Mouse (Mus musculus) right cerebral cortex, postnatal 25 days (tissue): ENCODE data around the gene Rbbp8nl.
A peak's percentile ranks its signal among the peaks of the same experiment; 100 is the strongest.

Experiments used
- DNase-seq: peaks from one replicate; pipeline ENCODE4 v3.0.0; 2022

Gene Rbbp8nl

DNA sequence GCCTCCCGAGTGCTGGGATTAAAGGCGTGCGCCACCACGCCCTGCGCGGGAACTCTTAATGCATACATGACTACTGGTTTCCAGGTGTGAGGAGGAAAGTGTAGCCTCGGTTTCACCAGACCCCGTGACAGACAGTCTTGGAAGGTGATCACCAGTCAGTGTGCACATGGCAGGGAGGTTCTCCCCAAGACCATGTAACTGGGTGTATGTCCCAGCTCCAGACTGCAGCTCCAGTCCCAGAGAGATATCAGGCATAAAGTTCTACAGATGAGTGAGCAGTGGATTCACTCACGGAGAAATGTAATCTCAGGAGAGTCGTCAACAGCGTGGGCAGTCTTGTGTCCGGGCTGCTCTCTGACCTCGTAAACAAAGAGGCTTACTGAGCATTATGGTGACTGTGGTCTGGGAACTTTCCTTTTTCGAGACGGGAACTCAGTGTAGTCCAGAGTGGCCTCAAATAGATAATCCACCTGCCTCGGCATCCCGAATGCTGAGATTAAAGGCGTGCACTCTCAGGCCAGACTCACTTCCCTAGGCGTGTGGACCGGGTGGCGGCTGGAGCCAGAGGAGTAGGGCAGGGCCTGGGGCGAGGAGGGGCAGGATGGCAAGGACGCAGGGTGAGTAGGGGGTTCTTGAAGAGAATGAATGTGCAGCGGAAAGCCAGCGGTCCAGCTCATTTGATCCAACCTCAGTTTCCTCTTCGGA, 33.2 kb downstream of the Rbbp8nl start:
- no peak for DNase-seq

DNA sequence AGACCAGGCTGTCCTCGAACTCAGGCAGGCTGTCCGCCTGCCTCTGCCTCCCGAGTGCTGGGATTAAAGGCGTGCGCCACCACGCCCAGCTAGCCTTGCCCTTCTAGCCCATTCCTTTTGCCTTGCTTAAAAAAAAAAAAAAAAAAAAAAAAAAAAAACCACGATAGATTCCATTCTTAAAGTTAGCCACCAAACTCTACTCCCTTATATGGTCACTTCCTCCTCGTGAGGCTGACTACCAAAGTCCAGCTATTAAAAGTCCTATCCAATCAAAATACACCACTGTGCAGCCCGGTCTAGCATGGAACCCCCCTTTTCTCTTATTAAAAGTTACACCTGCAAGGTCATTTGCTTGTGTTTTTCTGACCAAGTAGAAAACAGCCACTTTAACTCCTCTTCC, 34.0 kb downstream of the Rbbp8nl start:
- DNase-seq = no peak

DNA sequence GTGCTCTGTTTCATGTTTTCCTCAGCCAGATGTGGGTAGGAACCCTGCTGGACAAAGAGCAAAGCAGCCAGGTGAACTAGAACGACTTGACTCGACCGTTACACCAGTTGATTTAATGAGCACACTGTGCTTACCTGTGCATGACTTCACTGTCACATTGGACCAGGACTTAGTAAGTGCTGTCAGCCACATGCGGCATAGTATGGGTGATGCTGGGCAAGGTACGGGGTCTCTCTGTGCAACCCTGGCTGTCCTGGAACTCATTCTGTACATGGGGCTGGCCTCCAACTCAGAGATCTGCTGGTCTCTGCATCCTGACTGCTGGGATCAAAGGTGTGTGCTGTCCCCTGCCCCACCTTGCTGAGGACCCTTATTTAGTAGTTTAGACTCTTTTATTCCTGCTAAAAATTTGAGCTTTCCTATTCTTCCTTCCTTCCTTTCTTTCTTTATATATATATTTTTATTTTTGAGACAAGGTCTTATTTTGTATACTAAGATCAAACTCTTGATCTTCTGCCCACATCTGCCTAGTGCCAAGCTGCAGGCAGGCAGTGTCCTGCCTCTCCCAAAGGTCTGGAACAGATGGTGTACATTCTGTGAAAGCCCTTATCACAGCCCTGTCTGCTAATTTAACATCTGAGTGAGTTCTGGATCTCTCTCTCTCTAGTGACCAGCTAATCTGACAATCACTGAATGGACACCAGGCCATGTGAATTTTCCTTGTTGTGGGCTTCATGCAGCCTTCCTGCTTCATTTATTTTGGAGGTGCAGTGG, 35.1 kb downstream of the Rbbp8nl start:
- DNase-seq = no peak

DNA sequence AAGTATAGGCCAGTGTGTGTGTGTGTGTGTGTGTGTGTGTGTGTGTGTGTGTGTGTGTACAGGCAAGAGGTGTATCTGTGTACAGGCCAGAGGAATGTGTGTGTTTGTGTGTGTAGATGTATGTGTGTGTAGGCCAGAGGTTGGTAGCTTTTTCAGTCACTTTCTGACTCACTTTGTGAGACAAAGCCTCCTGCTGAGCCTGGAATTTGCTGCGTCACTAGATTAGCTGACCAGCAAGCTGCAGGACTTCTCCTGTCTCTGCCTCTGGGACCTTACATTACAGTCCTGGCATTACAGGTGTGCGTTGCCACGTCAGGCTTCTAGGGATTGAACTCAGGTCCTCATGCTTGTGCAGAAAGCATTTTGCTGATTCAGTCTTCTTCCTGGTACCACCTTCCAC, 37.8 kb downstream of the Rbbp8nl start:
- no peak for DNase-seq

DNA sequence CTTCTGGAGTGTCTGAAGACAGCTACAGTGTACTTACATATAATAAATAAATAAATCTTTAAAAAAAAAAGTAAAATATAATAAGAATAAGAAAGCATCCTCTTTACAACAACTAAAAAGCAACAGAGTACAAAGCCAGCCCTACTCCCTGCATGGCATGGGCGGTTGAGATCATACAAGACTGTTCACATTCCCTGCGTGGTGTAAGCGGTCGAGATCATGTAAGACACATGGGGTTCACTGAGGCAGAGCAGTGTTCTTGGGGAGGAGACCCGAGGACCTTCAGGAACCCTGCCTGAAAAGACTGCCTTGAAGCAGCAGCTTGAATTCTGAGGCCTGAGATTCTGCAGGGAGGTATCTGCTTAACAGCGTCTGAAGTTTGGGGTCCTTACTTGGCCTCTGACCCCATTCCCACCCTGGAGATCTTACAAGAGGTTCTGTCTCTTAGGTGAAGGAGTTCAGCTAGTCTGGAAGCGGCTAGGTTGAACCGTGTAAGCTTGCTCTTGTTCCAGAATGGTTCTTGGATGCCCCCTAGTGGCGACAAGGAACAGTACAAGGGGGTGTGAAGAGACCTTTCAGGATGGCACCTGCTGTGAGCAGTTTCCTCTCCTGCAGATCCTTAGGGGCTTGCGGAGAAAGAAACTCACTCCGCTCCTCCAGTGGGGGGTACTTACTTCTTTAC, 38.6 kb downstream of the Rbbp8nl start:
- peak; percentile 71 for DNase-seq

DNA sequence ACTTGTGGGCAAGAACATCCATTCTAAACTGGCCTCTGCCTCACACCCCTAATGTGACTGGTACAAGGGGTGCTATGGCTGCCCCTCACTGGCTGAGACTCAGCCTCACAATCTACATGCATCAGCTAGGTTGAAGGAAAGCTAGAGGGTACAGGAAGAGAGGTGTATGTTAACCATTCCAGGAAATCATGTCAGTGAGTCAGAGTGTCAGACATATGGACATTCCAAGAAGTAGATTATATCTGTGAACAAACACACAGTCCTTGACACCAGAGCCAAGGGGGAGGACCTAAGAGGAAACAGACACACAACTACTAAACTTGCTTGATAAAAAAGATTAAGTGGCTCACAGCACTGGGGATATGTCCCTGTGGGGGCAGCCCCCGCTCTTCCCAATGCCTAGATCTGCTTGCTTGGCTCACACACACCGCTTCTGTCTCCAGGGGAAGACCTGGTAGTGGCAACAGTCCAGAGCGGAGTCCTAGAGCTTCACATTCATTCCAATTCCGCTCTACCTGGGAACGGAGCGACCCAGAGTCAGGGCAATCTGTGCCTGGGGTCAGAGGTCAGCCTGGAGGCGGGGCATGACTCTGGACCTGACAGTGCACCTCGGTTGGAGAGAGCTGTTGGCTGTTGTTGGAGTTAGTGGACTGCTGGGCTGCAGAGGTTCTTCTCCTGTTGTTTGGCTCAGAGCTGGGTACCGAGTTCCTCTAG, 40.6 kb downstream of the Rbbp8nl start:
- no peak for DNase-seq

DNA sequence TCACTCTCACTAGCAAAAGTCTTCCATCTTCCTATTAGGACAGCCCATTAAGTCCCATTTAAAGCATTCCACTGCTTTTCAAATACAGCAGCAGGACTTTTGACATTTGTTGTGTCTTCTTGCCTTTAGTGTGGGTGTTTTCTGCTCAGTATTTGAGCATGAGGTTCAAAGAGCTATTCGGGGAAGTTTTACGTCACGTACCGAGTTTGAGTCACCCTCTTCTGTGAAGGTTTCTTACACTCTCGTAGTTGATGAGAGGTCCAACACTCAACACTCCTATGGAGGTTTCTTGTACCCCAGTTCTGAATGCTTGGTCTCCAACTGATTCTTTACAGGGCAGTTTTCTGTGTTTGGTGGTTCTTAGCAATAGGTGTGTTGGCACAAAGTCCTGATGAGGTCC, 41.8 kb downstream of the Rbbp8nl start:
- no peak for DNase-seq

DNA sequence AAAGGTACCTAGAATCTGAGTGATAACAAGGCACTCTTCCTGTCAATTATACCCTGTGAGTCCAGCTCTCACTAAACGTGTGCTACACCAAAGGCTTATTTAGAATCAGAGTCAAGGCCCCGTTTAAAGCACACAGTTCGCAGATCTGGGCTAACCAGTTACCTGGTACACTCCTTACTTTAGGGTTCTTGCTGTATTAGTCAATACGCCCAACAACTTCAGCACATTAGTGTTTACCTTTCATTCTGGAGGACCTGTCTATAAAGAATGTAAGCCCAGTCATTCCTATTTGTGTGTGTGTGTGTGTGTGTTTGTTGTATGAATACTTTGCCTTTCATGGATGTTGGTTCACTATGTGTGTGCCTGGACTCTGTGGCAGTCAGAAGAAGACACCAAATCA, 46.6 kb downstream of the Rbbp8nl start:
- no peak for DNase-seq

DNA sequence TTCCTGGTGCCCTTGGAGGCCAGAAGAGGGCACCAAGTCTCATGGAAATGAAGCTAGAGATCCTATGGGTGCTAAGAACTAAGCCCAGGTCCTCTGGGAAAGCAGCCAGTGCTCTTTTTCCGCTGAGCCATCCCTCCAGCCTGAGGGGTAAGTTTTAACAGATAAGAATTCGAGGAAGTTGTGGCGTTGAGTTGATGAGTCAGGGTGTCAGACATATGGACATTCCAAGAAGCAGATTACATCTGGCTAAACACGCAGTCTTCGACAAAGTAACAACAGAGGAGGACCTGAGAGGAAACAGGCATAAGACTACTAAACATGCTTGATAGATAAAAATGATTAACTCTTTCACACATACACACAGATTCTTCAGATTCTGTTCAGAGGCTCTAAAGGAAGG, 51.1 kb downstream of the Rbbp8nl start:
- DNase-seq = no peak

DNA sequence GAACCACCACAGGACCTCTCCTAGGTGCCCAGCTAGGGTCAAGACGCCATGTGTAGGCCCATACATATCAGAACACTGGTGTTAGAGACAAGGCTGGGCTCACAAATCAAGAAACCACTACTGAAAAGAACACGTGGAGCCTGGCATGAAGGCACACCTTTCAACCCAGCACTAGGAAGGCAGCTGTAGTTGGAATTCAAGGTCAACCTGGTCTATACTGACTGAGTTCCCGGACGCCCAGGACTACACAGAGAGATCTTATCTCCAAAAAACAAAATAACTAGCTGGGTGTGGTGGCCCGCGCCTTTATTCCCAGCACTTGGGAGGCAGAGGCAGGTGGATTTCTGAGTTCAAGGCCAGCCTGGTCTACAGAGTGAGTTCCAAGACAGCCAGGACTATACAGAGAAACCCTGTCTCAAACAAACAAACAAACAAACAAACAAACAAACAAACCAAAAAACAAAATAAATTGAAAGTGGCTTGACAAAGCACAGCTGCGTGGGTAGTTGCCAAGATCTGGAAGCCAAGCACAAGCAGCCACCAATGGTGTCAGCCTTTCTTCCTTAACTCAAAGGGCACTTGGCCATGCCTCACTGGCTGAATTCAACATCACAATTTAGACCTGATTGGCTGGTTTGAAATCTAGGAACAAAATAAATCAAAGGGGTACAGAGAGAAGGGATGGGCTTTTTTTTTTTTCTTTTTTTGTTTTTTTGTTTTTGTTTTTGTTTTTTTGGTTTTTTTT, 51.9 kb downstream of the Rbbp8nl start:
- no peak for DNase-seq

DNA sequence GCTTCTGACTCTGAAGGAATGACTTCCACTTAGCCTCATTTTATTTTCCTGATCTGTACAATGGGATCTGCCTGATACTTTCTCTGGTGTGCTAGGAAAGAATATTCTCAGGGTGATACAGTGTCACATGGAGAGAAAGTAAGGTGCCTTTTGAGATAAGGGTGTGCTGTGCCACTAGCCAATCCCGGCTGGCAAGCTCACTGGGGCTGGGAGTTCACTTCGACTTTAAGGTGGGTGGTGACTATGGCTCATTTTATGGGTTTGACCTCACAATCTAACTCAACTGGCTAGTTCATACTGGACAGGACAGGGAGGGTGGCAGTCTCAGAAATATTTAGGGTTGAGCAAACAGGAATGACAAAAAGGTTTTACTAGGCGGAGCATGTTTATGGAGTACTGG, 52.7 kb downstream of the Rbbp8nl start:
- no peak for DNase-seq

DNA sequence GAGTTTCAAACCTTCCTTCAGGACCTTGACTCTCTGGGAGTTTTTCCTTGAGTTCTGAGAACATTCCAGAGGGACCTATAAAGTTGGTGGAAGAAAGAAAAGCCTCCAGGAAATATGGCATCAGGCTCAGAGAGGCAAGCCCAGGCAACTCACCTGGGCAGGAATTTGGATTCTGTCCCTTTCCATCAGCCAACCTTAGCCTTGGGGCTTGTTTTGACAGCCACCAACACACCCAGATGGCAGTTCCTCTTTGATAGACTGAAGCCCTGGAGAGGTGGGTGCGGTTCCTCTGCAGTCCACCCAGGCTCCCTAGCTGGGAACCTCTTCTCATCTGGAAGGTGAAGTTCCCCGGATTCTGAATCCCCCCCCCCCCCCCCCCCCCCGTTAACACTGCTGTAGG, 53.2 kb downstream of the Rbbp8nl start:
- no peak for DNase-seq

DNA sequence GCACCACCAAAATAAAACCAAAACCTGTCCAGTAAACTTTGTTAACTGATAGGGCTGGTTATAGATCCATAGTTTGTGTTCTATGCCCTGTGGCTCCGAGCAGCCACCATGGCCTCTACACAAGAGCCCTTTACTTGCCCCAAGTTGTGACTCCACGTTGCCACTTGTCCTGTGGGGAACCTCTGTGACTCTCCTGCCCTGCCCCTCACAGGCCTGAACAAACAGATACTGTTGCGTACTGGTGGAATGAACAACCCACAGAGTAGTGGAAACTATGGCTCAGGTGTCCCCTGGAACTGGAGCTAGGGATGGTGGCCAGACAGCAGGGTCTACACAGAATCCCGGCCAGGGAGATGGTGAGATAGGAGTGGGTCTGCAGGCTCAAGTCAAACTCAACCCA, 53.9 kb downstream of the Rbbp8nl start:
- DNase-seq = no peak

DNA sequence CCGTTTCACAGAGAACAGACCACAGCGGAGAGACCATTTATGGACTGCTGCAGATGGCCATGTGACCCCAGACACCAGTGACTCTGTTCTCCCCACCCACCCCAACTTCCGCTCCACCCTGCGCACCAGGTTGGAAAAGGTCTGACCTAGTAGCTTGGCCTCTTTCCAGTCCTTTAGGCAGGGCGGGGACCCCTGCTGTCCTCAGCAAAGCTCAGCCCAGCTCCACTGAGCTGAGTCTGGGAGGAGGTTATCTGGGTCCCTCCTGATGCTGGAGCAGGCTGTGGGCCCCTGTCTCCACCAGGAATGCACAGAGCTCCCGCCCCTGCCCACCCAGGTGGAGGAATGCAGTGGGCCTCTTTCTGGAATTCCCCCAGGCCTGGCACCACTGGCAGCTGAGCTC, 54.7 kb downstream of the Rbbp8nl start:
- no peak for DNase-seq

DNA sequence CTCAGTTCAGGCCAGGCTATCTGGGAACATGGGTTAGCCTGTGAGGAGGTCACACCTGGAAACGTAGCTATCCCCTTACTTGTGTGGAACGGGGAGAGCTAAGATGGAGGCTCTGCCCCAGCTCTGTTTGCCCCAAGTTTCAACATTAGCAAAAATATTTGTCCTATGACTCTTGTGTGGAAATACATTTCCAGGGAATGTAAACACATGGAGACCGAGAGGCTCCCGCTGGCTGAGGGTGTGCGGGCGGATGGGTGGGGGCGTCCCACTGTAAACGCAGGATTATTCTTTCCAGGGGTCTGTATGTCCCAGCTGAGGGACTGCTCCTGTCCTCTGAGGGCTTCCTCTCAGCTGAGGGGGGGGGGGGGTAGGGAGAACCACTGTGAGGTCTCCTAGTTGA, 55.3 kb downstream of the Rbbp8nl start:
- DNase-seq = no peak

DNA sequence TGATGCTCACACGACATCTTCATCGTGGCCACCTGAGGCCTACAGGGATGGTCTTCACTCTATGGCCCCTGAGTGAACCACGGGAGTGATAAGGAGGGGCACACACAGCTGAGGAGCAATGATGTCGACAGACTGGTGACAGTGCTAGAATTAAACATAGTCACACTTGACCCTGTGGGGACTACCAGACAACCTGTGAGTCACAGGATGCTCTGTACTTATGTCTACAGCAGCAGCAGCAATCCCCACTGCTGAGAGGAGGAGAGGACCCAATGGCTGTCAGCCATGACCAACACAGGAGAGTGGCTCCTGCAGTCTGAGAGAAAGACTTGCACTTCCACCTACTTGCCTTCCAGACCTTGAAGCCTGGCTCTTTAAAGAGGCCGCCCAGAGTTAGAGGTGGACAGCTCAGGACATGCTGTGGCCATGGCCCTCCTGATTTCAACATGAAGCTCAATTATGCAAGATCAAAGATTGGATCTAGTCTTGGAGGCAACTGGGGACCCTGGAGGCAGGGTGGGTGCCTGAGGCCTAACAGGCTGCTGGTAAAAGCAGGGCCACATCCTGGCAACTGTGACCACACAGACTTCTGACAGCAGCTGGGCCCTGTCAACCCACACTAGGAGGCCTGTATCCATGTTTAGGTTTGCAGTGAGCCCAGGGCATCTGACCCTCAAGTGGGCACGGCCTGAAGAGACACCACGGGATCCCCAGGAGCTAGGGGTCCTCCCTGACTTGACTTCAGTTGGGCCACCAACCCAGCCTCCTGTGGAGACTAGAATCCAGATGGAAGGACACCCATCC, 56.4 kb downstream of the Rbbp8nl start:
- no peak for DNase-seq

DNA sequence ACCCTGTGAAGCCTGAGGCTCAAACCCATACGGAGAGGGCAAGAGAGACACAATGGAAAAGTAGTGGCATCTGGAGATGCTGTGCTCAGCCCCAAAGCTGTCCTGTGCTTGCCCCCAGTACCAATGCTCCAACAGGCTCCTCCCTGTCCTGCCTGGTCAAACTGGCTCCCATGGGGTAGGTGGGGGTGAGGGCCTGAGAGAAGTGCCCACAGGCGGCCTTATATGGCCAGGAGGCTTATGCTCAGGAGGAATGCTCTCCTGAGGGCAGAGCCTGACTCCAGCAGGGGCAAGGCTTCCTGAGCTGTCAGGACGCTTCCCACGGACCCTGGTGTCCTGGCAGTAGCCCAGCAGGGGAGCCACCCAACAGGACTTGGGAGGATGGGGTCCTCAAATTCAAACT, 59.2 kb downstream of the Rbbp8nl start:
- no peak for DNase-seq

DNA sequence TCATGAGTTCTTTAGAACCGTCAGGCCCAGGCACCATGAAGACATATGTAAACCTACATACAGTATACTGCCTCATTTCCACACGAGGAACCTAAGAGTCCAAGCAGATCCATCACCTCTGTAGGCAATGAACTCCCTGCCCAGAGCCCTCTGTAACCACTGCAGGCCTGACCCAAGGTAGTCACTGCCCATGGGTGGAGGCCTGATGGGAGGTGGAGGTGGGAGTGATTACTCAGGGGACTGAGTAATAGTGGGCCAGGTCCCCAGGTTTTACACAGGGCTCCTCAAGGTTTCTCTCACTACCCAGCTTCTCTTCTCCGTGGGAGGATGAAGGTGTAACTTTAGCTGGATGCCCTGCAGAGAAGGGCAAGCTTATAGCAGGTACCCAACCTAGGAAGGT, 60.5 kb downstream of the Rbbp8nl start:
- no peak for DNase-seq

DNA sequence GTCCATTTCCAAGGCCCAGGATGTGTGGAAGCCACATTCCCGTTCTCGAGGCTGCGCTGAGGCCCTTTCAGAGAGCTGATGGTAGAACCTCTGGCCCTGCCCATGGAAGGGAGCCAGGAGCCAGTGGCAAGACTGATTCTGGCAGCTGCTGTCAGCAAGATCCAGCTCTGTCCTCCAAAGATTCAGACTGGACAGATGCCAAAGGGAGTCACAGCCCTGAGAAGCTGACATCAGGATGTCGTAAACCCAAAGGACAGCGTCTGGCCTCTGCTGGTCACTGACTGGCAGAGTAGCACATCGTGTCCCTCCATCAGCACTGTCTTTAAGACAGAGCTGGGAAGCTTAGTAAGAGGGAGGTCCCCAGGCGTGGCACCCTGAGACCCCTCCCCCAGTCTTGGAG, 61.1 kb downstream of the Rbbp8nl start:
- DNase-seq = no peak

DNA sequence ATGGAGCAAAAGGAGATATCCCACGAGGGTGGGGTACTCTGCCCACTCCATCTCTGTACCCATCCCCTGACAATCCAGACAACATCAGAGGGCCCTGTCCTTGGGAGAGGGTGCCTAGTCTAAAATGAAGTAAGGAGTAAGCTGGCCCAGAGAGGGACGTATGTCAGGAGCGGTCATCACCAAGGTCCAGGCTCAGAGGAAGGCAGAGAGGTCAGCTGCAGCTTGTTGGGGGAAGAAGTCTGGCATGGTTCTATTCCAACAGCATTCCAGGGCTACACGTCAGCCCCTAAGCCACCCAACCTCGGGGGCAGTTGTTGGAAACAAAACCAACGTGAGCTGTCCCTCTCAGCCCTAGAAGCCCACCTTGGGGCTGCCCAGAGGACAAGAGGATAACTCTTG, 61.6 kb downstream of the Rbbp8nl start:
- DNase-seq = no peak
